Mouse (Mus musculus) MEL (cell line): ENCODE data around the gene Atp6v1b1. TPM values are rescaled to one million over a fixed set of nuclear protein-coding genes. Genes with fewer than 3 reads are reported as not detected.

Source experiments
- DNase-seq: peaks from one replicate; pipeline ENCODE4 v3.0.0; 2011; ENCODE audit warnings: low read depth, low spot score
- H3K27ac ChIP-seq: 2 replicates; pipeline ENCODE4 v1.5.1; 2012; ENCODE audit warnings: low read depth, mild to moderate bottlenecking, control low read depth, low read length, moderate library complexity; ENCODE audit not compliant: control insufficient read depth
- H3K27me3 ChIP-seq, 2 experiments: fragments of 150-350 bp in 1 of 2; sonication (generic) in 1 of 2; 2 replicates each; pipeline ENCODE4 v1.6.1; 2012; ENCODE audit warnings: low read length in 2 of 2, mild to moderate bottlenecking in 2 of 2, improper control_type of control experiment in 1 of 2, moderate library complexity in 1 of 2; ENCODE audit not compliant: insufficient read depth in 2 of 2, control insufficient read depth in 1 of 2
- H3K36me3 ChIP-seq, 2 experiments: 2 replicates each; pipeline ENCODE4 v1.6.1; 2012 to 2014; ENCODE audit warnings: low read length in 2 of 2, improper control_type of control experiment in 1 of 2, inconsistent platforms in 1 of 2, mild to moderate bottlenecking in 1 of 2; ENCODE audit not compliant: insufficient read depth in 2 of 2, control insufficient read depth in 1 of 2
- H3K4me1 ChIP-seq, 2 experiments: fragments of 150-350 bp in 1 of 2; sonication (generic) in 1 of 2; 2 replicates each; pipeline ENCODE4 v1.6.1; 2012; ENCODE audit warnings: low read length in 2 of 2, improper control_type of control experiment in 1 of 2, mild to moderate bottlenecking in 1 of 2; ENCODE audit not compliant: insufficient read depth in 2 of 2, control insufficient read depth in 1 of 2
- H3K4me3 ChIP-seq, 2 experiments: fragments of 150-350 bp in 1 of 2; sonication (generic) in 1 of 2; 2 replicates each; pipeline ENCODE4 v1.5.1; 2012; ENCODE audit warnings: low read depth in 2 of 2, low read length in 2 of 2, mild to moderate bottlenecking in 2 of 2, moderate library complexity in 2 of 2, control low read depth in 1 of 2, improper control_type of control experiment in 1 of 2; ENCODE audit not compliant: control insufficient read depth in 1 of 2, insufficient read depth in 1 of 2
- H3K79me2 ChIP-seq: 2 replicates; pipeline ENCODE4 v1.6.1; 2012; ENCODE audit warnings: mild to moderate bottlenecking, low read length, moderate library complexity; ENCODE audit not compliant: control insufficient read depth, poor library complexity, insufficient read depth
- H3K9ac ChIP-seq: 2 replicates; pipeline ENCODE4 v1.6.1; 2012; ENCODE audit warnings: low read depth, mild to moderate bottlenecking, control low read depth, low read length, moderate library complexity; ENCODE audit not compliant: control insufficient read depth, poor library complexity, severe bottlenecking
- H3K9me3 ChIP-seq: fragments of 150-350 bp; sonication (generic); replicated peaks from 2 replicates; pipeline ENCODE4 v1.6.1; 2012; ENCODE audit warnings: mild to moderate bottlenecking, low read length, improper control_type of control experiment, moderate library complexity; ENCODE audit not compliant: insufficient read depth
- CHD1 ChIP-seq: IDR thresholded peaks from 2 replicates; pipeline ENCODE4 v1.6.1; 2012; ENCODE audit warnings: low read depth, mild to moderate bottlenecking, inconsistent platforms, low read length, improper control_type of control experiment
- CHD2 ChIP-seq: IDR thresholded peaks from 2 replicates; pipeline ENCODE4 v1.6.1; 2011; ENCODE audit warnings: low read length, improper control_type of control experiment
- EP300 ChIP-seq, 2 experiments: IDR thresholded peaks; 2 replicates each; pipeline ENCODE4 v1.6.1; 2011; ENCODE audit warnings: improper control_type of control experiment in 2 of 2, low read length in 2 of 2, low read depth in 1 of 2, mild to moderate bottlenecking in 1 of 2
- ETS1 ChIP-seq: IDR thresholded peaks from 2 replicates; pipeline ENCODE4 v1.6.1; 2012; ENCODE audit warnings: low read depth, mild to moderate bottlenecking, inconsistent platforms, low read length, improper control_type of control experiment, moderate library complexity
- HCFC1 ChIP-seq: IDR thresholded peaks from 2 replicates; pipeline ENCODE4 v1.6.1; 2012; ENCODE audit warnings: low read depth, mild to moderate bottlenecking, inconsistent platforms, low read length, improper control_type of control experiment, moderate library complexity
- JUND ChIP-seq: IDR thresholded peaks from 2 replicates; pipeline ENCODE4 v1.6.1; 2011; ENCODE audit warnings: low read depth, mild to moderate bottlenecking, improper control_type of control experiment, low read length
- KAT2A ChIP-seq: conservative IDR thresholded peaks from 2 replicates; pipeline ENCODE4 v1.6.1; 2012; ENCODE audit warnings: low read depth, low read length, improper control_type of control experiment, inconsistent platforms
- MYB ChIP-seq: IDR thresholded peaks from 2 replicates; pipeline ENCODE4 v1.6.1; 2011; ENCODE audit warnings: mild to moderate bottlenecking, low read depth, low read length, improper control_type of control experiment
- NRF1 ChIP-seq: IDR thresholded peaks from 2 replicates; pipeline ENCODE4 v1.6.1; 2014; ENCODE audit warnings: low read depth, mild to moderate bottlenecking, inconsistent platforms, low read length, improper control_type of control experiment, moderate library complexity; ENCODE audit not compliant: poor library complexity, insufficient read depth, severe bottlenecking
- POLR2AphosphoS2 ChIP-seq: IDR thresholded peaks from 2 replicates; pipeline ENCODE4 v1.6.1; 2011; ENCODE audit warnings: low read length, improper control_type of control experiment
- RAD21 ChIP-seq: IDR thresholded peaks from 2 replicates; pipeline ENCODE4 v1.6.1; 2011; ENCODE audit warnings: mild to moderate bottlenecking, low read depth, low read length, improper control_type of control experiment
- TBP ChIP-seq: IDR thresholded peaks from 2 replicates; pipeline ENCODE4 v1.8.0; 2011; ENCODE audit warnings: low read depth, low read length, improper control_type of control experiment
- UBTF ChIP-seq: IDR thresholded peaks from 2 replicates; pipeline ENCODE4 v1.6.1; 2012; ENCODE audit warnings: low read depth, mild to moderate bottlenecking, inconsistent platforms, low read length, improper control_type of control experiment, moderate library complexity, borderline replicate concordance; ENCODE audit not compliant: insufficient read depth
- ZKSCAN1 ChIP-seq: IDR thresholded peaks from 2 replicates; pipeline ENCODE4 v1.6.1; 2012; ENCODE audit warnings: low read depth, mild to moderate bottlenecking, inconsistent platforms, low read length, improper control_type of control experiment, moderate library complexity
- ZMIZ1 ChIP-seq: IDR thresholded peaks from 2 replicates; pipeline ENCODE4 v1.6.1; 2012; ENCODE audit warnings: low read depth, mild to moderate bottlenecking, inconsistent platforms, low read length, improper control_type of control experiment, moderate library complexity
- polyA plus RNA-seq, 2 experiments: library from polyadenylated mRNA; stranded (reverse) in 1 of 2; unstranded in 1 of 2; fragments of >175 nt in 1 of 2; fragments of >200 nt in 1 of 2; gene quantifications; 2 replicates each; pipeline versions ENCODE4 v1.2.1 to v1.2.4; 2012; ENCODE audit warnings: low replicate concordance in 2 of 2, low read depth in 1 of 2; ENCODE audit not compliant: insufficient read length in 2 of 2, insufficient read depth in 1 of 2, missing spikeins in 1 of 2
- total RNA-seq: library from RNA; depleted of rRNA; stranded (reverse); fragments of 300-350 nt; gene quantifications from 2 replicates; pipeline ENCODE4 v1.2.3, GENCODE M21; 2012

Atp6v1b1 gene
- total and polyA plus RNA-seq, 3 experiments, result 0.08 TPM; not detected in 2

DNA sequence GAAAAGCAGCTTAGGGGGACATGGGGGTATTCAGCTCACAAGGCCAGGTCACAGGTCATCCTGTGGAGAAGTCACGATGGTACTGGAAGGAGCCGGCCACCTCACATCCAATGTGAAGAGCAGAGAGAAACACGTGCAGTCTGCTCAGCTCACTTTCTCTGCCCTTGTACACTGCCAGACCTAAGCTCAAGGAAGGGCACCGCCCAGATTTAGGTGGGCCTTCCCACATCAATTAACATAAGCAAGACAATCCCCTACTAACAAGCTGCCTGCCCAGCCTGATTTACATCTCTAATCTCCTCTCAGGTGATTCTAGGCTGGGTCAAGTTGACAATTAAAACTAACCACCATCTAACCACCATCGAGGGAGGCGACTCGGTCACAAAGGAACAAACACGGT is 44.9 kb upstream of the Atp6v1b1 start:
- TF ChIP-seq HCFC1 (no peak), RAD21 (no peak), ZKSCAN1 (no peak), POLR2AphosphoS2 (no peak), CHD2 (no peak), EP300 (IDR thresholded peaks at IDR 0.05; ENCODE audit: low read depth in 1 of 2, low read length in 2 of 2) (no peak), CHD1 (no peak)
- TF ChIP-seq, all 39 proteins: peak for 0
- peaks cover 0 to 3% of the 10 kb centered on the region in 2 experiments; a peak in 1 of 4 replicates for H3K27me3 ChIP-seq
- H3K4me1 ChIP-seq, result peaks cover 2 to 10% of the 10 kb centered on the region in 2 experiments; a peak in 3 of 4 replicates
- peaks cover 0 to 3% of the 10 kb centered on the region in 2 experiments; a peak in 2 of 4 replicates for H3K36me3 ChIP-seq
- no peaks in the 10 kb centered on the region for H3K79me2 ChIP-seq
- H3K9me3 ChIP-seq, result no peaks in the 10 kb centered on the region
- H3K27ac ChIP-seq, result no peak overlapping the region
- DNase-seq, result no peak
- H3K4me3 ChIP-seq, result no peak overlapping the region
- no peak overlapping the region for H3K9ac ChIP-seq

DNA sequence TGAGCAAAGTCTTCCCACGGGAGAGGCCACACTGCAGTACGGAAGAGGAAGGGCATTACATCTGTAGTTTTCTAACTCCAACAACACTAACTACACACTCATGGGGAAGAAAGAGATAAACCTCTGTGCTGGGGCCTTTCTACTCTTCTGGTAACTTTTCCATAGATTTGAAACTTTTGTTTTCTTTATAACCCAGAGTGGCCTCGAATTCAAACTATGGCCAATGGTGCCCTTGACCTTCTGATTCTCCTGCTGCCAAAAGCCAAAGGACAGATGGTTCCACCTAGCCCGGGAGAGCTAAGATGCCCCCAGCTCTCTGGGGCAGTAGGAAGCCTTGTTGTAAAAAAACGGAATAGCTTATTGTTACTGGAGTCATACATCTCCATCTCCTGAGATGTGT is 42.8 kb upstream of the Atp6v1b1 start:
- Histone ChIP-seq H3K27me3 (peaks cover 0 to 3% of the 10 kb centered on the region in 2 experiments; a peak in 2 of 4 replicates), H3K9ac (no peak overlapping the region), H3K27ac (no peak overlapping the region), H3K79me2 (no peaks in the 10 kb centered on the region), H3K4me1 (peaks cover 2 to 10% of the 10 kb centered on the region in 2 experiments; a peak in 3 of 4 replicates), H3K4me3 (no peak overlapping the region), H3K36me3 (peaks cover 0 to 3% of the 10 kb centered on the region in 2 experiments; a peak in 2 of 4 replicates), H3K9me3 (no peaks in the 10 kb centered on the region)
- DNase-seq, result no peak
- no peak for TF ChIP-seq NRF1

DNA sequence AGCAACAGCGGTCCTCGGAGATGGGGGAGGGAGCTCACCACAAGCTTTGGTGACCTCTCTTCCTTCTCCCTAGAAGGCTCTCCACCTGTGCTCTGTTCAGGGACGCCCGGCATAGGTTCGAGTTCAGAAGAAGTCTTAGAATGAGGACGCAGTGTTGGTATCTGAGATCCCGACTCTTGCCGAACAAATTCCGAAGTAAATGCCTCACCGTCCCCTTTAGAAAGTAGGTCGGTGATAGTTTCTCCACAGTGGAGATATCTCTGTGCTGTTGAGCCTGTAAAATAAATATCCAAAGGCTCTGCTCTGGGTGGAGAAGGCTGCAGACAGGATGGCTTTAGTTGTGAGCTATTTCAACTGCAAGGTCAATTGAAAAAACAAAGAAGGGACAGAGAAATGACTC is 41.8 kb upstream of the Atp6v1b1 start:
- Histone ChIP-seq H3K27me3 (peaks cover 0 to 3% of the 10 kb centered on the region in 2 experiments; a peak in 2 of 4 replicates), H3K79me2 (no peaks in the 10 kb centered on the region), H3K4me3 (no peak overlapping the region), H3K4me1 (peaks cover 2 to 7% of the 10 kb centered on the region in 2 experiments; a peak in 3 of 4 replicates), H3K9ac (no peak overlapping the region), H3K9me3 (no peaks in the 10 kb centered on the region), H3K27ac (no peak overlapping the region), H3K36me3 (peaks cover 0 to 3% of the 10 kb centered on the region in 2 experiments; a peak in 2 of 4 replicates)
- TF ChIP-seq TBP (no peak), KAT2A (no peak), MYB (no peak), UBTF (no peak), ZMIZ1 (no peak), JUND (no peak), ETS1 (no peak)
- DNase-seq, result no peak
